In the genomic region with DNA sequence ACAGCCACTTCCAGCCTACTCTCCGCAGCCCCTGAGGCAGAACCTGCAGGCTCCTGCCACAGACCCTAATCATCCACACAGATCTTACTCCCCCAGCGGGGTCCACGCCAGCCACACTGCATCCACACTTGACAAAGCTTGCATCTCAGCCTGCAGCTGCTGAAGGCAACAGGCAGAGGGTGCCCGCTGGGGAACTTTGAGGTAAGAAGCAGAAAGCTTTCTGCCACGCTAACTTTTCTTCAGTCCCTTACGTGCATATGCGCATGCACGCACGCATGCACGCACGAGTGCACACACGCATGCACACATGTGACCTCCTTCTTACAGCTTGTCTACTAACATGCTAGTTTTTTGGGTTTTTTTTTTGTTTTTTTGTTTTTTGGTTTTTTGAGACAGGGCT, we compare ENCODE assay signal across 28 mouse cellular contexts. TPM values are rescaled to one million over a fixed set of nuclear protein-coding genes. Genes with fewer than 3 reads are reported as not detected.
"Had no signal": no experiment of that assay in that cellular context is flagged by ENCODE, and none has a peak within 500 bp of the region (broad histone marks: within the 10 kb centered on the region; RNA-seq: fewer than 3 reads in every experiment).

No protein-coding gene starts in this region.

- H3K27me3 ChIP-seq: kidney, embryonic 15.5 days; limb, embryonic 12.5 days; limb, embryonic 15.5 days; midbrain, embryonic 12.5 days; midbrain, embryonic 15.5 days; neural tube, embryonic 13.5 days had no signal

- H3K36me3 ChIP-seq: midbrain, embryonic 15.5 days had no signal

- H3K9me3 ChIP-seq: kidney, embryonic 15.5 days; limb, embryonic 12.5 days; limb, embryonic 15.5 days; midbrain, embryonic 12.5 days; midbrain, embryonic 15.5 days; neural tube, embryonic 13.5 days had no signal

- DNase-seq: kidney, adult 2 months; kidney, postnatal 36 days; left cerebral cortex, postnatal 4 days; liver, postnatal 0 days; lung, embryonic 14.5 days; retina, postnatal 1 day; right cerebral cortex, postnatal 25 days; spleen, adult 18-20 months; thymus, adult 18-20 months; thymus, postnatal 14 days; thymus, postnatal 4 days had no signal

- ATAC-seq: liver, postnatal 0 days; lung, postnatal 0 days; midbrain, embryonic 15.5 days had no signal

- H3K4me1 ChIP-seq: limb, embryonic 15.5 days; midbrain, embryonic 15.5 days had no signal

- H3K9ac ChIP-seq: kidney, embryonic 15.5 days; limb, embryonic 12.5 days; limb, embryonic 15.5 days; liver, embryonic 14.5 days; liver, postnatal 0 days; lung, embryonic 14.5 days; midbrain, embryonic 12.5 days; midbrain, embryonic 15.5 days; neural tube, embryonic 13.5 days had no signal

- H3K4me3 ChIP-seq: kidney, embryonic 15.5 days; limb, embryonic 12.5 days; limb, embryonic 15.5 days; midbrain, embryonic 12.5 days; midbrain, embryonic 15.5 days; myocyte; neural tube, embryonic 13.5 days had no signal

- H3K4me2 ChIP-seq: kidney, embryonic 15.5 days; limb, embryonic 12.5 days; limb, embryonic 15.5 days; liver, embryonic 11.5 days; lung, embryonic 14.5 days; midbrain, embryonic 12.5 days; midbrain, embryonic 15.5 days; neural tube, embryonic 13.5 days had no signal

- H3K27ac ChIP-seq: kidney, embryonic 15.5 days; limb, embryonic 12.5 days; limb, embryonic 15.5 days; liver, embryonic 14.5 days; macrophage; midbrain, embryonic 12.5 days; midbrain, embryonic 15.5 days; neural tube, embryonic 13.5 days had no signal

RNA-seq across cellular contexts. Expression of gene Gm10401, which starts 15.1 kb away (rescaled TPM):
- total RNA-seq: layer of hippocampus, postnatal 14 days; left cerebral cortex, adult 8-10 months; left cerebral cortex, postnatal 14 days; left cerebral cortex, postnatal 4 days; megakaryocyte, adult 5-6 weeks; neutrophil, adult 5-6 weeks had no signal
- polyA plus RNA-seq: kidney, adult 2 months; testis, adult 2 months had no signal
